Mouse (Mus musculus) midbrain, embryonic 14.5 days (tissue): ENCODE measurements around the gene Slc27a1. TPM values are rescaled to one million over a fixed set of nuclear protein-coding genes. Genes with fewer than 3 reads are reported as not detected.
A peak's percentile ranks its signal among the peaks of the same experiment; 100 is the strongest.

Experiments used
- ATAC-seq: fragments of 200-750 bp; cut with Nextera tagmentation; 2 replicates; pipeline ENCODE4 v1.8.0; 2017; ENCODE audit warnings: moderate number of reproducible peaks, moderate library complexity; ENCODE audit not compliant: low FRiP score, low TSS enrichment
- DNase-seq: peaks from one replicate; pipeline ENCODE4 v3.0.0-alpha.2; 2015
- H3K27ac ChIP-seq: fragments of 300-500 bp; sonication (generic); replicated peaks from 2 replicates; pipeline ENCODE4 v1.5.1; 2014; ENCODE audit warnings: mild to moderate bottlenecking, low read depth, low read length, moderate library complexity
- H3K27me3 ChIP-seq: fragments of 300-500 bp; sonication (generic); 2 replicates; pipeline ENCODE4 v1.6.1; 2014; ENCODE audit warnings: low read length, control low read depth, mixed read lengths; ENCODE audit not compliant: control insufficient read depth, insufficient read depth
- H3K36me3 ChIP-seq: fragments of 300-500 bp; sonication (generic); 2 replicates; pipeline ENCODE4 v1.6.1; 2014; ENCODE audit warnings: low read length, control low read depth; ENCODE audit not compliant: control insufficient read depth, insufficient read depth
- H3K4me1 ChIP-seq: fragments of 300-500 bp; sonication (generic); 2 replicates; pipeline ENCODE4 v1.6.1; 2014; ENCODE audit warnings: mild to moderate bottlenecking, antibody characterized with exemption, low read length, control low read depth; ENCODE audit not compliant: control insufficient read depth, insufficient read depth
- H3K4me2 ChIP-seq: fragments of 300-500 bp; sonication (generic); 2 replicates; pipeline ENCODE4 v1.6.1; 2014; ENCODE audit warnings: mild to moderate bottlenecking, low read length, moderate library complexity
- H3K4me3 ChIP-seq: fragments of 300-500 bp; sonication (generic); replicated peaks from 2 replicates; pipeline ENCODE4 v1.5.1; 2014; ENCODE audit warnings: low read depth, low read length
- H3K9ac ChIP-seq: fragments of 300-500 bp; sonication (generic); replicated peaks from 2 replicates; pipeline ENCODE4 v1.6.1; 2014; ENCODE audit warnings: mild to moderate bottlenecking, low read length, moderate library complexity
- H3K9me3 ChIP-seq: fragments of 300-500 bp; sonication (generic); 2 replicates; pipeline ENCODE4 v1.6.1; 2016; ENCODE audit warnings: low read length, control low read depth, mixed read lengths; ENCODE audit not compliant: control insufficient read depth
- WGBS: fragments of 180-500 bp; shearing (Covaris S2); extraction: QIAGEN DNeasy Blood & Tissue Kit; methylation state at CpG from one replicate; pipeline ENCODE4 v1.1.7; 2014; 5-methylcytosine and 5-hydroxymethylcytosine counted together
- polyA plus RNA-seq: library from polyadenylated mRNA; unstranded; fragments of >200 nt; fragmentation: Nextera tagmentation; extraction: Ambion mirVana; gene quantifications from 2 replicates; pipeline ENCODE4 v1.2.1, GENCODE M21; 2014

Slc27a1 gene
- polyA plus RNA-seq, 1 experiment from 2014 or later: 33.5 TPM

GRCm38 (mm10) chr8:71550754-71551153 is 17.9 kb upstream of the Slc27a1 start:
- Histone ChIP-seq H3K9ac (no peak overlapping the region), H3K9me3 (no peaks in the 10 kb centered on the region), H3K36me3 (peaks cover 28% of the 10 kb centered on the region), H3K4me3 (no peak overlapping the region), H3K4me2 (no peak overlapping the region), H3K27ac (no peak overlapping the region), H3K27me3 (no peaks in the 10 kb centered on the region), H3K4me1 (no peaks in the 10 kb centered on the region)
- WGBS: 75% methylated on average over 7 of the region's 7 CpGs
- ATAC-seq: no peak
- no peak for DNase-seq

- Histone ChIP-seq H3K4me2 (no peak overlapping the region), H3K4me1 (no peaks in the 10 kb centered on the region), H3K27ac (no peak overlapping the region), H3K9ac (no peak overlapping the region), H3K27me3 (peaks cover 19% of the 10 kb centered on the region), H3K36me3 (peaks cover 11% of the 10 kb centered on the region), H3K9me3 (no peaks in the 10 kb centered on the region), H3K4me3 (no peak overlapping the region)
- no peak for ATAC-seq
- no peak for DNase-seq
- WGBS: 73% methylated on average over 6 of the region's 6 CpGs
Measured at GRCm38 (mm10) chr8:71552770-71553169, 15.9 kb upstream of the Slc27a1 start.

DNA sequence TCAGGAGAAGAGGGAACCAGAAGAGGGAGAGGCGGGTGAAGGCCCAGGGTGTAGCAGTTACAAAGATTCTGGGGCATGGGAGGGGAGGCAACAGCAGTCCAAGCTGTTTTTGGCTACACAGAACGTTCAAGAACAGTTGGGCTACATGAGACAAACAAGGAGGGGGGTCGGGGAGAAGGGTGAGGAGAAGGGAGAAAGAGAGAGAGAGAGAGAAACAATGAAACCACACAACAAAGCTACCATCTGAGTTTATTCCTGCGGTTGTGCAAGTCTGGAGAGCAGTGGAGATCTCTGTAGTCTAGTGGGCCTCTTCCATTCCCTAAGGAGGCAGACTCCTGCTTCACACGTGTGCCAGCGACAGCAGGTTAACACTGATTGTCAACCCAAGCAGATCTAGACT is 14.7 kb upstream of the Slc27a1 start:
- H3K9me3 ChIP-seq: no peaks in the 10 kb centered on the region
- H3K4me2 ChIP-seq: no peak overlapping the region
- H3K4me3 ChIP-seq: no peak overlapping the region
- no peak for ATAC-seq
- H3K27ac ChIP-seq: no peak overlapping the region
- H3K27me3 ChIP-seq: peaks cover 31% of the 10 kb centered on the region
- DNase-seq: no peak
- H3K9ac ChIP-seq: no peak overlapping the region
- H3K4me1 ChIP-seq: no peaks in the 10 kb centered on the region
- 70% methylated on average over 6 of the region's 6 CpGs for WGBS
- no peaks in the 10 kb centered on the region for H3K36me3 ChIP-seq

DNA sequence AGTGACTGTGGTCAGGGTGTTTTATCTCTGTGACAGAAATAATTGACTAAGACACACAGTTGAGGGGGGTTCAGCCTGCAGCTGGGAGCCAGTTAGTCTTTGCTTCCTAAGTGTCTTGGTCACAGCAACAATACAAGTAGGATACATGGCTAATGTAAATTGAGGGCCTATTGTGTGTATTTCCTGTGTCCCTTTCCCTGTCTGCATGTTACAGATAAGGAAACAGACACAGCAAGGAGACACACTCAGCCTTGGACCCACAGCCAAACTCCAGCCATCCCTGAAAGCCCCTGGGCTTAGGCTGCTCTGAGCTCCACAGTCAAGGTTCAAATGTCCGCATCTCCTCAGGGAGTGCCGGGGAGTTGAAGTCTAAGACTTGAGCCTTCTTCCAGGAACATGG is 14.0 kb upstream of the Slc27a1 start:
- H3K4me2 ChIP-seq: no peak overlapping the region

GRCm38 (mm10) chr8:71558071-71558957 is 10.4 kb upstream of the Slc27a1 start, which contains the start of gene Tmem221:
Tmem221 (minus strand) TSS chr8:71558871.
- Histone ChIP-seq H3K4me2 (peak within 1 kb of the TSS; percentile 36), H3K4me3 (peak within 1 kb of the TSS; percentile 19), H3K27ac (no peak within 1 kb of the TSS), H3K9ac (no peak within 1 kb of the TSS; the same call in 1 of the 2 replicates), H3K9me3 (no peaks in the 10 kb centered on the region), H3K27me3 (peaks cover 71% of the 10 kb centered on the region), H3K36me3 (no peaks in the 10 kb centered on the region), H3K4me1 (0 out of 2 replicates have a peak, but pooled peaks cover 7% of the 10 kb centered on the region)
- WGBS: 5% methylated on average over 70 of the region's 70 CpGs
- DNase-seq (no peak), ATAC-seq (no peak)

More for the DNA sequence above, 14.0 kb upstream of the Slc27a1 start:
- Histone ChIP-seq H3K4me1 (no peaks in the 10 kb centered on the region), H3K27ac (no peak overlapping the region), H3K9ac (no peak overlapping the region), H3K36me3 (no peaks in the 10 kb centered on the region), H3K9me3 (no peaks in the 10 kb centered on the region), H3K4me3 (no peak overlapping the region), H3K27me3 (peaks cover 38% of the 10 kb centered on the region)
- DNase-seq (no peak), ATAC-seq (no peak)
- WGBS: 83% methylated on average over 2 of the region's 2 CpGs

GRCm38 (mm10) chr8:71558958-71559690 is 9.6 kb upstream of the Slc27a1 start:
- Histone ChIP-seq H3K4me2 (peak overlapping the region; percentile 36), H3K36me3 (no peaks in the 10 kb centered on the region), H3K27me3 (peaks cover 75% of the 10 kb centered on the region), H3K9ac (no peak overlapping the region), H3K27ac (no peak overlapping the region), H3K4me3 (peak overlapping the region; percentile 19), H3K9me3 (no peaks in the 10 kb centered on the region), H3K4me1 (0 out of 2 replicates have a peak, but pooled peaks cover 7% of the 10 kb centered on the region)
- DNase-seq (peak; percentile 46), ATAC-seq (0 out of 2 replicates have a peak, but pooled peaks have one; percentile 27)
- 3% methylated on average over 24 of the region's 24 CpGs for WGBS

DNA sequence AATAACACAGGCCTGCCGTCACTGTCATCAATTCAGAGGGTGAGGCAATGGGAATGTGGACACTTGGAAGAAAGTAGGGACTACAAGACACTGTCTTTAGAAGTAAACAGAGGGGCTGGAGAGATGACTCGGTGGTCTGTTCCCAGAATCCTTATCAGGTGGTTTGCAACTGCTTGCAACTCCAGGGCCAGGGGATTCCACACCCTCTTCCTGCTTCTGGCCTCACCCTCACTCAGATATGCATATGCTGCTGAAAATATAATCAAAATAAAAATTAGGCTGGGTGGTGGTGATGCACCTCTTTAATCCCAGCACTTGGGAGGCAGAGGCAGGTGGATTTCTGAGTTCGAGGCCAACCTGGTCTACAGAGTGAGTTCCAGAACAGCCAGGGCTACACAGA is 8.6 kb upstream of the Slc27a1 start:
- no peak overlapping the region for H3K9ac ChIP-seq
- H3K4me2 ChIP-seq: no peak overlapping the region
- ATAC-seq (no peak), DNase-seq (no peak)
- WGBS: 83% methylated on average over 3 of the region's 3 CpGs
- no peak overlapping the region for H3K27ac ChIP-seq
- no peaks in the 10 kb centered on the region for H3K36me3 ChIP-seq
- 0 out of 2 replicates have a peak, but pooled peaks cover 7% of the 10 kb centered on the region for H3K4me1 ChIP-seq
- H3K27me3 ChIP-seq: peaks cover 75% of the 10 kb centered on the region
- no peak overlapping the region for H3K4me3 ChIP-seq
- no peaks in the 10 kb centered on the region for H3K9me3 ChIP-seq

DNA sequence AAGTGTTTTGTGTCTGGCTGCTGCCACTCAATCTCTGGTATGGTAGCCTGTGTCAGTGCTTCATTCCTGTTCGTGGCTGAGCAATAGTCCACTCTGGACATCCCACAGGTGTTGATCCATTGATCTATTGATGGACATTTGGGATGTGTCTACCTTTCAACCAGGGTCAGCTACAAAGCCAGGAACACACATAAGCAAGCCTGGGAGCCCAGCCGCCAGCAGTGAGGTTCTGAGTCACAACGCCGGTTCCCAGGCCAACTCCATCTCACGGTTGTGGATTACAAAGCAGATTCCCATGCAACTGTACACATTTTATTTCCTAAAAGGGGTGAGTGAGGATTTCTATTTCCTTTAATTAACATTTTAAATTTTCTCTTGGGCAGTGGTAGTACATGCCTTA is 7.9 kb upstream of the Slc27a1 start:
- no peaks in the 10 kb centered on the region for H3K9me3 ChIP-seq
- 83% methylated on average over 5 of the region's 5 CpGs for WGBS
- no peak overlapping the region for H3K9ac ChIP-seq
- peaks cover 75% of the 10 kb centered on the region for H3K27me3 ChIP-seq
- no peak for DNase-seq
- no peak for ATAC-seq
- H3K36me3 ChIP-seq: no peaks in the 10 kb centered on the region
- 0 out of 2 replicates have a peak, but pooled peaks cover 7% of the 10 kb centered on the region for H3K4me1 ChIP-seq
- H3K4me3 ChIP-seq: no peak overlapping the region
- no peak overlapping the region for H3K4me2 ChIP-seq
- no peak overlapping the region for H3K27ac ChIP-seq
